Mouse (Mus musculus) embryonic facial prominence, embryonic 14.5 days (tissue): ENCODE data around the gene Syf2. TPM values are rescaled to one million over a fixed set of nuclear protein-coding genes. Genes with fewer than 3 reads are reported as not detected.
A peak's percentile ranks its signal among the peaks of the same experiment; 100 is the strongest.

ENCODE experiments used
- ATAC-seq: fragments of 200-750 bp; cut with Nextera tagmentation; 2 replicates; pipeline ENCODE4 v1.8.0; 2017; ENCODE audit warnings: low read depth, moderate number of reproducible peaks, moderate TSS enrichment
- DNase-seq: peaks from one replicate; pipeline ENCODE4 v3.0.0-alpha.2; 2015; ENCODE audit warnings: low spot score
- H3K27ac ChIP-seq: fragments of 300-500 bp; sonication (generic); replicated peaks from 2 replicates; pipeline ENCODE4 v1.5.1; 2014; ENCODE audit warnings: low read depth, mild to moderate bottlenecking, low read length, moderate library complexity
- H3K27me3 ChIP-seq: fragments of 300-500 bp; sonication (generic); replicated peaks from 2 replicates; pipeline ENCODE4 v1.6.1; 2014; ENCODE audit warnings: low read length; ENCODE audit not compliant: control insufficient read depth, insufficient read depth
- H3K36me3 ChIP-seq: fragments of 300-500 bp; sonication (generic); 2 replicates; pipeline ENCODE4 v1.6.1; 2014; ENCODE audit warnings: low read length, mixed read lengths; ENCODE audit not compliant: control insufficient read depth, insufficient read depth
- H3K4me1 ChIP-seq: fragments of 300-500 bp; sonication (generic); 2 replicates; pipeline ENCODE4 v1.6.1; 2014; ENCODE audit warnings: antibody characterized with exemption, low read length; ENCODE audit not compliant: control insufficient read depth, insufficient read depth
- H3K4me2 ChIP-seq: fragments of 300-500 bp; sonication (generic); 2 replicates; pipeline ENCODE4 v1.6.1; 2014; ENCODE audit warnings: low read depth, mild to moderate bottlenecking, low read length, moderate library complexity, mixed read lengths
- H3K4me3 ChIP-seq: fragments of 300-500 bp; sonication (generic); 2 replicates; pipeline ENCODE4 v1.5.1; 2014; ENCODE audit warnings: low read depth, mild to moderate bottlenecking, low read length
- H3K9ac ChIP-seq: fragments of 300-500 bp; sonication (generic); 2 replicates; pipeline ENCODE4 v1.6.1; 2014; ENCODE audit warnings: low read depth, mild to moderate bottlenecking, low read length, moderate library complexity, mixed read lengths
- H3K9me3 ChIP-seq: fragments of 300-500 bp; sonication (generic); 2 replicates; pipeline ENCODE4 v1.6.1; 2016; ENCODE audit warnings: low read length; ENCODE audit not compliant: control insufficient read depth
- WGBS: fragments of 180-500 bp; shearing (Covaris S2); extraction: QIAGEN DNeasy Blood & Tissue Kit; methylation state at CpG from one replicate; pipeline ENCODE4 v1.1.7; 2014; 5-methylcytosine and 5-hydroxymethylcytosine counted together
- polyA plus RNA-seq: library from polyadenylated mRNA; unstranded; fragments of >200 nt; fragmentation: Nextera tagmentation; extraction: Ambion mirVana; gene quantifications from 2 replicates; pipeline ENCODE4 v1.2.1, GENCODE M21; 2014

Syf2 gene
- polyA plus RNA-seq, 1 experiment from 2014 or later: 59.7 TPM

DNA sequence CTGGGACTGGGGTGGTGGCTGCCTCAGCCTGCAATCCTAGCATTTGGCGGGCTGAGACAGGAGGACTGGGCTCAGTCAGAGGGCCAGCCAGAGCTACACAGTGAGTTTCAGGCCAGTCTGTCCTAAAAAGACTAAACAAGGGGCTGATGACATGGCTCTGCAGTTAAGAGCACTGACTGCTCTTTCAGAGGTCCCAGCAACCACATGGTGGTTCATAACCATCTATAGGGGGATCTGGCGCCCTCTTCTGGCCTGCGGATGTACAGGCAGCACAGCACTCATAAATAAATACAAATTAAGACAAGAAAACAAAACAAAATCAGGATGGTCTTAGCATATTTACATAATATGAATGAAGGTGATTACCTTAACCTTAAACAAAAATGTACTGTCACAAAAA lies 17.3 kb upstream of the Syf2 start:
- H3K36me3 ChIP-seq: peaks cover 37% of the 10 kb centered on the region
- H3K9ac ChIP-seq: no peak overlapping the region
- no peaks in the 10 kb centered on the region for H3K27me3 ChIP-seq
- H3K9me3 ChIP-seq: no peaks in the 10 kb centered on the region
- H3K4me3 ChIP-seq: peak overlapping the region; percentile 98
- DNase-seq (peak; percentile 68), ATAC-seq (no peak)
- peaks cover 5% of the 10 kb centered on the region; the same call in 1 of the 2 replicates for H3K4me1 ChIP-seq
- H3K27ac ChIP-seq: no peak overlapping the region
- WGBS: 31% methylated on average over 3 of the region's 3 CpGs
- peak overlapping the region; percentile 80 for H3K4me2 ChIP-seq

DNA sequence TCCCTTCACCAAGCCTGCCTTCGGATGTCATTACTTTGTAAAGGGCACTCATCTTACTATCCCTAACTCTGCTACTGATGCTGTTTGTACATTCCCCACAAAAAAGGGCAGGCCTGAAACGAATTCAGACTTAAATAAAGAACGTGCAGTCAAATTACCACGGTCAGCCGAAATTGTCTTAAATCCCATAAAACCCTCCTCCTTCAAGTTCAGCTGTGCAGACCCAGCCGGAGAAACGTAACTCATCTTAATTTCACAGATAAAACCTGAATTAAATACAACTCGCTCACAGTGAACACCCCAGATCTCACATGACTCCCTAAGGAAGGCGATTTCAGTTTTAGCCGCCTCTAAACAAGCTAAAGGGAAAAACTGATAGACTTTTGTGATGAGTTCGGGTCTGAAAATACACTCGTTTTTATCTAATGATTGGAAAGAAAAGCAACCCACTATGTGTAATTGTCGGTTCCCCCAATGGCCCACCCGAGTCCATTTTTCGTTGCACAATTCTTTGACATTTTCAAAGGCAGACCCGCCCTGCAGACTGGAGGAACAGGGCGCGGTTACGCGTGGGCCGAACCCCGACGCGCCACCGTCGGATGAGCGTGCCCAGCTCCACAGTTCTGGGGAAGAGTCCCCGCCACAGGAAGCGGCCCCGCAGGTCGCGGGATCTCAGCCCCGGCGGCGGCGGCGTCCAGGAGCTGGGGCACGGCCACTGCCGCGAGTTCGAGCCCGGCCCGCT lies 16.4 kb upstream of the Syf2 start:
- Histone ChIP-seq H3K27me3 (no peaks in the 10 kb centered on the region), H3K4me2 (peak overlapping the region; percentile 80), H3K4me3 (peak overlapping the region; percentile 98), H3K36me3 (peaks cover 28% of the 10 kb centered on the region), H3K4me1 (peaks cover 5% of the 10 kb centered on the region; the same call in 1 of the 2 replicates), H3K9me3 (no peaks in the 10 kb centered on the region), H3K27ac (peak overlapping the region; percentile 90), H3K9ac (peak overlapping the region; percentile 93)
- peak; percentile 66 for ATAC-seq
- 3% methylated on average over 39 of the region's 43 CpGs for WGBS
- no peak for DNase-seq

DNA sequence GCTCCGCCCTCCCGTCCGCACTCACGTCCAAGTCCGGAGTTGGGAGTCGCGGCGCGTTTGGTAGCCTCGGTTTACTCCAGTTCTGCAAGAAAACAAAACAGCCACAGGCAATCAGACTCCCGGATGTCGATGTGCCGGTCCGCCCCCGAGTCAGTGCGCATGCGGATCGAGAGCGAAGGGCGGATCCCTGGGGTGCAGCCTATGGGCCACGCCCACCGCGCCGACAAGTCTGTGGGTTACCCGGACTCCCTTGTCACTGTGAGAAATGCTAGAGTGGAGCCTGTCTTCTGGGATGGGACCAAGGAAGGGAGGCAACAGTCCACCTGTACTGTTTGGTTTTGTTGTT lies 15.9 kb upstream of the Syf2 start, which contains the start of gene Tmem50a:
Gene Tmem50a (minus strand): TSS at position 161 of the 346 bp plus-strand sequence.
- WGBS: 2% methylated on average over 19 of the region's 25 CpGs
- H3K27ac ChIP-seq: peak within 1 kb of the TSS; percentile 90

DNA sequence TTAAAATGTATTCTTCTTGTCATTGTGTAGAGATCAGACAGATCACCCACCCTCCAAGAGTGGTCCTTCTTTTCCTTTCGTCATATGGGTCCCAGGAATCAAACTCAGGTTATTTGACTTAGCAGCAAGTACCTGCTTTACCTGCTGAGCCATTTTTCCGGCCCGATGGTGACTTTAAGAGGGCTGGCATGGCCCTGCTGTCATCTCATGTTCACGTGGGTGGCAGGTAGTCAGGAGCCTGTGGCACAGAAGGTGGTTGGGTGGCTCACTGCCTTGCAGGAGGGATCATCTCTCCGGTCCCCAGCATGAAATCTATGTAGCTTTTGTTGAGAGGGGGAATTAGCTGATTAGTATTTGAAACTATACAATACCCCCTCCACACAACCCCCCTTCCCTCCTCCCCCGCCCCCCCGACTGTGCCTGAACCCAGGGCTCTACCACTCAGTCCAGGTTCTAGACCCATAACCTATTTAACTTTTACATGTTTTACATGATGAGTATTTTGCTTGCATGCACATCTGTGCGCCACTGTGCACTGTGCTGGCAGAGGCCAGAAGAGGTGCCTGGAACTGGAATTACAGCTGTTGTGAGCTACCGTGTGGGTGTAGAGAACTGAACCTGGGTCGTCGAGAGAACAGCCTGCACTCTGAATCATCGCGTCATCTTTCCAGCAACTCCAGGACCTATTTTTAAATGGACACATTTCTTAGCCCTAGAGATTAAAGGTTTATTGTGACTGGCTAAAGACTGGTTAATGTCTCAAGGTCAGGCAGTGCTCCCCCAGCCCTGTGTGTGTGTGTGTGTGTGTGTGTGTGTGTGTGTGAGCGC lies 15.3 kb upstream of the Syf2 start:
- WGBS: 57% methylated on average over 14 of the region's 14 CpGs
- Histone ChIP-seq H3K4me2 (peak overlapping the region; percentile 80), H3K4me1 (peaks cover 5% of the 10 kb centered on the region; the same call in 1 of the 2 replicates), H3K9me3 (no peaks in the 10 kb centered on the region), H3K4me3 (peak overlapping the region; percentile 98), H3K27me3 (no peaks in the 10 kb centered on the region), H3K36me3 (peaks cover 22% of the 10 kb centered on the region), H3K9ac (peak overlapping the region; percentile 93), H3K27ac (peak overlapping the region; percentile 90; the same call in 1 of the 2 replicates)
- ATAC-seq (no peak), DNase-seq (no peak)

More for the DNA sequence above, 15.9 kb upstream of the Syf2 start, which contains the start of gene Tmem50a:
- peak within 1 kb of the TSS; percentile 98 for H3K4me3 ChIP-seq
- peak within 1 kb of the TSS; percentile 80 for H3K4me2 ChIP-seq
- H3K9me3 ChIP-seq: no peaks in the 10 kb centered on the region
- H3K27me3 ChIP-seq: no peaks in the 10 kb centered on the region
- peak; percentile 92 for ATAC-seq
- DNase-seq: peak; percentile 97
- peaks cover 5% of the 10 kb centered on the region; the same call in 1 of the 2 replicates for H3K4me1 ChIP-seq
- H3K36me3 ChIP-seq: peaks cover 24% of the 10 kb centered on the region
- H3K9ac ChIP-seq: peak within 1 kb of the TSS; percentile 93

DNA sequence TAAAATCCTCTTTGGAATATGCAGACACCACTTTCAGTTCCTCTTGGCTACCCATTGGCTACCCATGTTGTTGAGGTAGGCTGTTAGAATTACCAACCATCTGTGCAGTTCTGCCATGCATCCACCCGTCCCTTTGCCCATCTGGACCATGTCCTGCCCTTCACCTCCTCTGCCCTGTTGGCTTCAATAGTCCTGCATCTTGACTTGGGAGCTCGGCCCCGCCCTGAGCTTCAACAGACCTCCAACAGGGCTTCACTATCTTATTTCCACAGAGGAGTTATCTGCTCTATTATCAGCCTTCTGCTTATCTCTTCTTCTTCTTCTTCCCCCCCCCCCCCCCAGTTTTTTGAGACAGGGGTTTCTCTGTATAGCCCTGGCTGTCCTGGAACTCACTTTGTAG lies 13.5 kb upstream of the Syf2 start:
- Histone ChIP-seq H3K9ac (no peak overlapping the region), H3K4me3 (no peak overlapping the region), H3K9me3 (no peaks in the 10 kb centered on the region), H3K4me2 (no peak overlapping the region), H3K27ac (no peak overlapping the region), H3K36me3 (peaks cover 12% of the 10 kb centered on the region), H3K4me1 (peaks cover 5% of the 10 kb centered on the region; the same call in 1 of the 2 replicates), H3K27me3 (no peaks in the 10 kb centered on the region)
- ATAC-seq (no peak), DNase-seq (no peak)
- WGBS: 82% methylated on average over 3 of the region's 3 CpGs

DNA sequence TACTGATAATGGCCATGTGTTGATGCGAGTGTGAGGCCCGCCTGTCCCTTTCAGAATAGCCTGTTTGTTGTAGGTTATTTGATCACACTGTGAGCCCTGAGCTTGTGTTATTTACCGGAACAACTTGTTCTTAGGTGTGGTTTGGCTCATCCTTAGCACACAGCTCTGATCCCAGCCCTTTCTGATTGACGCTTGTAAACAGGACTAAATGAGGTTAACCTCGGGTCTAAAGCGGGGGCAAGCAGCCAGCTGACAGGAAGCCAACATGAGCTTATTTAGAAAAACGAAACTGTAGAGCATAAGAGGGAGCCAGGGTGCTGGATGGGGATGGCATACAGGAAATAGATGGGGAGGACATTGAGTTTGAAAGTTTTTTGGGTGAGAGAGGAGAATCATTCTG lies 12.3 kb upstream of the Syf2 start:
- Histone ChIP-seq H3K4me1 (peaks cover 5% of the 10 kb centered on the region; the same call in 1 of the 2 replicates), H3K4me2 (no peak overlapping the region), H3K27ac (0 out of 2 replicates have a peak overlapping the region, but pooled peaks have one; percentile 28), H3K4me3 (no peak overlapping the region), H3K27me3 (no peaks in the 10 kb centered on the region), H3K36me3 (0 out of 2 replicates have a peak, but pooled peaks cover under 1% of the 10 kb centered on the region), H3K9me3 (no peaks in the 10 kb centered on the region), H3K9ac (no peak overlapping the region)
- DNase-seq: peak; percentile 63
- 51% methylated on average over 7 of the region's 7 CpGs for WGBS
- no peak for ATAC-seq

DNA sequence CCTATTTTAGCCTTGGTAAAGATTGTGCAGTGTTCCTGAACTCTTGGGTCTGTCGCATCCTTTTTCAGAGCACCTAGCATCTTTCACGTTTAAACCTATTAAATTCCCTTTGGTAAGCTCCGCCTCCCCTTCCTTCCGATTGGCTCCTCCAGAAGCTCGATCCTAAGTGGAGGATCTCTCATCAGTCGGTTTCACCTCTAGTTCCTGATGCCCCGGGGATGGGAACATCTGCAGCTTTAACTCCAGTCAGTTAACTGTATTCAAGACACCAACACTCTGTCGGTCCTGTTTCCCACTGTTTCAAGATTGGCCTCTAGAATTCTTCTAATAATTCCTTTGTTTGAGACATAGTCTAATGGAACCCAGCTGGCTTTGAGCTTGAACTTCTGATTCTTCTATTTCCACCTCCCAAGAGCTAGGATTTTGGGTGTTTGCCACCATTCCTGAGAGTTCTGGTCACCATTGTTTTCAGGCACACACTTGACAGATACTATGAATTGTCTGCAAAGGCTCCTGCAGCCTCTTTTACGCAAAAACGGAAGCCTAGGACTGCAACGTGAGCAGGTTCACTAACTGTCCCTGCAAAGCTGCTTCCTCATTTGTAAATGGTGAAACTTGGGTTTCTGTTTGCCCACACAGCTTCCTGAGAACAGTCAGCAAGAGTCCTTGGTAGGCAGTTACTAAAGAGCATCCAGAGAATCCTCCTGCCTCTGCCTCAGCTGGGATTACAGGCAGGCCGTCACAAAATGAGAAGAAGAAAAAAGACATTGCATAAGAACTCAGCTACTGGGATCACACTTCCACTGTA lies 10.8 kb upstream of the Syf2 start:
- Histone ChIP-seq H3K9ac (no peak overlapping the region), H3K4me2 (no peak overlapping the region), H3K4me3 (no peak overlapping the region), H3K27ac (no peak overlapping the region), H3K9me3 (no peaks in the 10 kb centered on the region), H3K36me3 (peaks cover 5% of the 10 kb centered on the region; the same call in 1 of the 2 replicates), H3K27me3 (no peaks in the 10 kb centered on the region), H3K4me1 (peaks cover 5% of the 10 kb centered on the region; the same call in 1 of the 2 replicates)
- ATAC-seq (no peak), DNase-seq (no peak)
- WGBS: 40% methylated on average over 12 of the region's 12 CpGs

DNA sequence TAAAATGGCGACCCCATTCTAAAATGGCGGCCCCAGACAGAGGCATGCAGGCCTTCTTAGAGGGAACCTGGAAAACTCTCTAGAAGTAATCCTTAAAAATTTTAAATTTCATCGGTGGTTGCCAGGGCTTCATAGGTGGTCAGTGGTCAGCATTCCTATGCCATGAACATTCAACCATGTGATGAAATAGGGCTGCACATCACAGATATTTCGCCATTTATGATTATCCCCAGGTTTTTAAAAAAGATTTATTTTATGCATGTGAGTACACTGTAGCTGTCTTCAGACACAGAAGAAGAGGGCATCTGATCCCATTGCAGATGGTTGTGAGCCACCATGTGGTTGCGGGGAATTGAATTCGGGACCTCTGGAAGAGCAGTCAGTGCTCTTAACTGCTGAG lies 10.1 kb upstream of the Syf2 start:
- DNase-seq: no peak
- Histone ChIP-seq H3K4me3 (no peak overlapping the region), H3K9ac (no peak overlapping the region), H3K4me1 (peaks cover 7% of the 10 kb centered on the region), H3K27me3 (no peaks in the 10 kb centered on the region), H3K4me2 (no peak overlapping the region), H3K27ac (no peak overlapping the region), H3K36me3 (peaks cover 11% of the 10 kb centered on the region), H3K9me3 (no peaks in the 10 kb centered on the region)
- ATAC-seq: no peak
- 95% methylated on average over 6 of the region's 6 CpGs for WGBS
